Mouse (Mus musculus) hindbrain, embryonic 16.5 days (tissue): ENCODE measurements around the gene Rims1. TPM values are rescaled to one million over a fixed set of nuclear protein-coding genes. Genes with fewer than 3 reads are reported as not detected.

ENCODE experiments used
- ATAC-seq: fragments of 200-750 bp; cut with Nextera tagmentation; 2 replicates; pipeline ENCODE4 v1.8.0; 2017; ENCODE audit warnings: moderate TSS enrichment, moderate library complexity
- H3K27ac ChIP-seq: fragments of 300-500 bp; sonication (generic); 2 replicates; pipeline ENCODE4 v1.5.1; 2014; ENCODE audit warnings: low read depth, mild to moderate bottlenecking, control low read depth, low read length, moderate library complexity
- H3K27me3 ChIP-seq: fragments of 300-500 bp; sonication (generic); replicated peaks from 2 replicates; pipeline ENCODE4 v1.6.1; 2014; ENCODE audit warnings: low read length; ENCODE audit not compliant: control insufficient read depth, insufficient read depth
- H3K36me3 ChIP-seq: fragments of 300-500 bp; sonication (generic); 2 replicates; pipeline ENCODE4 v1.6.1; 2014; ENCODE audit warnings: mild to moderate bottlenecking, low read length, moderate library complexity, mixed read lengths; ENCODE audit not compliant: control insufficient read depth, insufficient read depth
- H3K4me1 ChIP-seq: fragments of 300-500 bp; sonication (generic); 2 replicates; pipeline ENCODE4 v1.6.1; 2014; ENCODE audit warnings: low read depth, low read length; ENCODE audit not compliant: control insufficient read depth, insufficient read depth
- H3K4me2 ChIP-seq: fragments of 300-500 bp; sonication (generic); 2 replicates; pipeline ENCODE4 v1.6.1; 2014; ENCODE audit warnings: mild to moderate bottlenecking, low read length, control low read depth, moderate library complexity
- H3K4me3 ChIP-seq: fragments of 300-500 bp; sonication (generic); 2 replicates; pipeline ENCODE4 v1.5.1; 2014; ENCODE audit warnings: mild to moderate bottlenecking, low read length, control low read depth, moderate library complexity
- H3K9ac ChIP-seq: fragments of 300-500 bp; sonication (generic); 2 replicates; pipeline ENCODE4 v1.6.1; 2014; ENCODE audit warnings: low read depth, mild to moderate bottlenecking, control low read depth, low read length, moderate library complexity
- H3K9me3 ChIP-seq: fragments of 300-500 bp; sonication (generic); 2 replicates; pipeline ENCODE4 v1.6.1; 2014; ENCODE audit warnings: mild to moderate bottlenecking, low read length, moderate library complexity; ENCODE audit not compliant: control insufficient read depth
- WGBS: fragments of 180-500 bp; shearing (Covaris S2); extraction: QIAGEN DNeasy Blood & Tissue Kit; methylation state at CpG from one replicate; pipeline ENCODE4 v1.1.7; 2014; 5-methylcytosine and 5-hydroxymethylcytosine counted together
- polyA plus RNA-seq: library from polyadenylated mRNA; unstranded; fragments of >200 nt; fragmentation: Nextera tagmentation; extraction: Ambion mirVana; gene quantifications from 2 replicates; pipeline ENCODE4 v1.2.1, GENCODE M21; 2015

Gene Rims1
- polyA plus RNA-seq, 1 experiment from 2014 or later, result 13.8 TPM

DNA sequence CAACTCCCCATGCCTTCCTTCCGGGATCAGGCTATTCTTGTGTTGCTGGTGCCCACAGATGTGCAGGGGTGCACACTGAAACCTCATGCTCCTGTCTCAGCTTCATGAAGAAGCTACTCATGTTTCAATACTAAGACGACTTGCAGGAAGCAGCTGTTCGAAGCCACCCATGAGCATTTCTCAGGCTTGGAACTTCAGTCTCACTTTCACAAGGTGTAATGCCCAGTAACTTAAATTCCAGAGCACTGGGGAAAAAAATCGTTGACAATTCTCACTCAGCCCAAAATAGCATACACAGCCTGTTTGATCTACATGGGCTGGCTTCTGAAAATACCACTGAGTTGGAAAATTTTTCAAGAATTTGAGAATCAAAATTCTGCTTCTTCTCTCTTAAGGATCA lies 77.6 kb downstream of the Rims1 start:
- Histone ChIP-seq H3K4me1 (no peaks in the 10 kb centered on the region), H3K4me3 (no peak overlapping the region), H3K4me2 (no peak overlapping the region), H3K27ac (no peak overlapping the region), H3K9ac (no peak overlapping the region), H3K36me3 (no peaks in the 10 kb centered on the region), H3K9me3 (no peaks in the 10 kb centered on the region), H3K27me3 (no peaks in the 10 kb centered on the region)
- ATAC-seq, result no peak
- WGBS, result 78% methylated on average over 4 of the region's 4 CpGs

- no peaks in the 10 kb centered on the region for H3K36me3 ChIP-seq
- H3K4me2 ChIP-seq, result no peak overlapping the region
- no peak overlapping the region for H3K9ac ChIP-seq
- no peaks in the 10 kb centered on the region for H3K9me3 ChIP-seq
- no peaks in the 10 kb centered on the region for H3K4me1 ChIP-seq
- no peak overlapping the region for H3K27ac ChIP-seq
- no peaks in the 10 kb centered on the region for H3K27me3 ChIP-seq
- no peak for ATAC-seq
- H3K4me3 ChIP-seq, result no peak overlapping the region
These were observed 84.1 kb downstream of the Rims1 start for GRCm38 (mm10) chr1:22721706-22722105.

DNA sequence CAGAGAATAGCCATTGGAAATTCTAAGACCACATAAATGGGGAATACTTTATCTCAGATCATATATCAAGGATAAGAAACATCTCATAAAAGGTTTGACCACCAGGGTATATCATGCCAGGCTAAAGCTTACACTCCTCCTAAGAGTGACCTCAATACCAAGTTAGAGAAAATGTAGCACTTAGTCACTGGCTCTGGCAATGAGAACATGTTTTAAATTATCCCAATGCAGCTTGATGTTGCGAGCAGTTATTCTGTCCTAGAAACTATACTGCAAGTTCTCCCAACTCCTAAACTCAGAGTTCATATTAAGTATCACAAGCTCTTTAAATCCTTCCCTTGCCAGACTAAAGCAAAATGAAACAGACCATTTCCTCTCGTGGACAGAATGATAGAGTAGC lies 85.1 kb downstream of the Rims1 start:
- 81% methylated on average over 2 of the region's 2 CpGs for WGBS
- Histone ChIP-seq H3K4me1 (no peaks in the 10 kb centered on the region), H3K9ac (no peak overlapping the region), H3K36me3 (no peaks in the 10 kb centered on the region), H3K4me2 (no peak overlapping the region), H3K27me3 (no peaks in the 10 kb centered on the region), H3K27ac (no peak overlapping the region), H3K9me3 (no peaks in the 10 kb centered on the region), H3K4me3 (no peak overlapping the region)
- no peak for ATAC-seq

- no peak for ATAC-seq
These were observed 96.3 kb downstream of the Rims1 start for GRCm38 (mm10) chr1:22709461-22709860.

GRCm38 (mm10) chr1:22695046-22695445 lies 110.7 kb downstream of the Rims1 start:
- H3K36me3 ChIP-seq, result no peaks in the 10 kb centered on the region
- H3K4me2 ChIP-seq, result no peak overlapping the region
- peaks cover 4% of the 10 kb centered on the region; the same call in 1 of the 2 replicates for H3K4me1 ChIP-seq
- WGBS, result 20% methylated on average over 1 of the region's 1 CpGs
- no peak overlapping the region for H3K4me3 ChIP-seq
- H3K9ac ChIP-seq, result no peak overlapping the region
- peak overlapping the region; percentile 17; the same call in 1 of the 2 replicates for H3K27ac ChIP-seq
- H3K27me3 ChIP-seq, result no peaks in the 10 kb centered on the region
- H3K9me3 ChIP-seq, result no peaks in the 10 kb centered on the region
- ATAC-seq, result no peak

More at GRCm38 (mm10) chr1:22709461-22709860, 96.3 kb downstream of the Rims1 start:
- Histone ChIP-seq H3K4me3 (no peak overlapping the region), H3K9ac (no peak overlapping the region), H3K27ac (no peak overlapping the region), H3K4me1 (no peaks in the 10 kb centered on the region), H3K27me3 (no peaks in the 10 kb centered on the region), H3K36me3 (no peaks in the 10 kb centered on the region), H3K9me3 (no peaks in the 10 kb centered on the region), H3K4me2 (no peak overlapping the region)
- WGBS, result 68% methylated on average over 2 of the region's 2 CpGs

- Histone ChIP-seq H3K27ac (no peak overlapping the region), H3K4me2 (no peak overlapping the region), H3K9me3 (no peaks in the 10 kb centered on the region), H3K9ac (no peak overlapping the region), H3K4me1 (peaks cover 4% of the 10 kb centered on the region; the same call in 1 of the 2 replicates), H3K36me3 (no peaks in the 10 kb centered on the region), H3K27me3 (no peaks in the 10 kb centered on the region), H3K4me3 (no peak overlapping the region)
- no peak for ATAC-seq
- WGBS, result 85% methylated on average over 2 of the region's 2 CpGs
These were observed 111.3 kb downstream of the Rims1 start for GRCm38 (mm10) chr1:22694514-22694913.

- WGBS, result 86% methylated on average over 4 of the region's 4 CpGs
These were observed 122.3 kb downstream of the Rims1 start for GRCm38 (mm10) chr1:22683455-22683854.

DNA sequence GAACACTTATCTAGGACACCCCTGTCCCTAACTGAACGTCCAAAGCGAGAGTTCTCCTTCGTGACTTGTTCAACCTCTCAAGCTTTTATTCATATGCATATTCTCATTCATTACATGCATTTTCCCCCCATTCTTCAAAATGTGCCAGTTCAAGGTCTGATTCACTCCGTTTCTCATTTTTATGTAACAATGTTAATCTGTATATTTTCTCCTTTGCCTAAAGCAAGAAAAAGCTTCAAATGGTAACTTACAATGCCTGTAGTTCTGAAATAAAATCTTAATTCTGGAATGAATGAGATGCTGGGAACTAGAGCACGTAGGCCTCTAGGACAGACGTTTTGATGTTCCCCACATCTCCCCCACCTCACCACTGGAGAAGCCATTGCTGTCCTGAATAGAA lies 141.6 kb downstream of the Rims1 start:
- Histone ChIP-seq H3K36me3 (no peaks in the 10 kb centered on the region), H3K9me3 (no peaks in the 10 kb centered on the region), H3K27me3 (no peaks in the 10 kb centered on the region), H3K4me1 (no peaks in the 10 kb centered on the region), H3K27ac (no peak overlapping the region), H3K9ac (no peak overlapping the region), H3K4me3 (no peak overlapping the region), H3K4me2 (no peak overlapping the region)
- 76% methylated on average over 6 of the region's 6 CpGs for WGBS
- ATAC-seq, result no peak

More at GRCm38 (mm10) chr1:22683455-22683854, 122.3 kb downstream of the Rims1 start:
- Histone ChIP-seq H3K36me3 (no peaks in the 10 kb centered on the region), H3K4me3 (no peak overlapping the region), H3K9me3 (no peaks in the 10 kb centered on the region), H3K27ac (no peak overlapping the region), H3K4me1 (no peaks in the 10 kb centered on the region), H3K9ac (no peak overlapping the region), H3K27me3 (no peaks in the 10 kb centered on the region), H3K4me2 (no peak overlapping the region)
- no peak for ATAC-seq

GRCm38 (mm10) chr1:22661825-22662224 lies 144.0 kb downstream of the Rims1 start:
- Histone ChIP-seq H3K27ac (no peak overlapping the region), H3K9me3 (no peaks in the 10 kb centered on the region), H3K27me3 (no peaks in the 10 kb centered on the region), H3K36me3 (no peaks in the 10 kb centered on the region), H3K4me1 (no peaks in the 10 kb centered on the region), H3K9ac (no peak overlapping the region), H3K4me2 (no peak overlapping the region), H3K4me3 (no peak overlapping the region)
- WGBS, result 84% methylated on average over 3 of the region's 3 CpGs
- ATAC-seq, result no peak

GRCm38 (mm10) chr1:22655983-22656382 lies 149.8 kb downstream of the Rims1 start:
- no peaks in the 10 kb centered on the region for H3K4me1 ChIP-seq
- no peaks in the 10 kb centered on the region for H3K27me3 ChIP-seq
- no peak overlapping the region for H3K27ac ChIP-seq
- no peak overlapping the region for H3K4me2 ChIP-seq
- no peak overlapping the region for H3K4me3 ChIP-seq
- no peak overlapping the region for H3K9ac ChIP-seq
- ATAC-seq, result no peak
- no peaks in the 10 kb centered on the region for H3K9me3 ChIP-seq
- H3K36me3 ChIP-seq, result no peaks in the 10 kb centered on the region
